Mouse (Mus musculus): Measurements from ENCODE around the gene Gpx4.
"Not testable (repeated sequence)": the region's sequence is repeated elsewhere in the genome, so short reads cannot be mapped to it uniquely, and the experiment has no call there.

Gene Gpx4

GRCm38 (mm10) chr10:80050244-80050643 is 3.3 kb downstream of the Gpx4 start:
- no peak for DNase-seq (ENCODE audit: low read depth, low spot score)

GRCm38 (mm10) chr10:80050885-80051617 is 4.1 kb downstream of the Gpx4 start:
- DNase-seq (ENCODE audit: low read depth, low spot score), result no peak

- no peak for DNase-seq (ENCODE audit: low read depth, low spot score)
These were observed 4.8 kb downstream of the Gpx4 start for GRCm38 (mm10) chr10:80051618-80052373.

- no peak for DNase-seq (ENCODE audit: low read depth, low spot score)
These were observed 5.4 kb downstream of the Gpx4 start for GRCm38 (mm10) chr10:80052374-80052764.

- DNase-seq (ENCODE audit: low read depth, low spot score), result peak; percentile 99
These were observed 6.4 kb downstream of the Gpx4 start for GRCm38 (mm10) chr10:80053259-80053780.

- peak; percentile 41 for DNase-seq (ENCODE audit: low read depth, low spot score)
These were observed 7.2 kb downstream of the Gpx4 start for GRCm38 (mm10) chr10:80053831-80054815.

- not testable (repeated sequence) for DNase-seq (ENCODE audit: low read depth, low spot score)
These were observed 7.9 kb downstream of the Gpx4 start for GRCm38 (mm10) chr10:80054911-80055310.

- DNase-seq (ENCODE audit: low read depth, low spot score), result no peak
These were observed 8.4 kb downstream of the Gpx4 start for GRCm38 (mm10) chr10:80055364-80055763.

- no peak for DNase-seq (ENCODE audit: low read depth, low spot score)
These were observed 8.9 kb downstream of the Gpx4 start for GRCm38 (mm10) chr10:80055891-80056290.

- DNase-seq (ENCODE audit: low read depth, low spot score), result no peak
These were observed 9.5 kb downstream of the Gpx4 start for GRCm38 (mm10) chr10:80056506-80056905.

GRCm38 (mm10) chr10:80056976-80057682 is 10.2 kb downstream of the Gpx4 start:
- DNase-seq (ENCODE audit: low read depth, low spot score), result no peak

GRCm38 (mm10) chr10:80057683-80058326 is 10.8 kb downstream of the Gpx4 start:
- no peak for DNase-seq (ENCODE audit: low read depth, low spot score)

GRCm38 (mm10) chr10:80063104-80063503 is 16.1 kb downstream of the Gpx4 start:
- no peak for DNase-seq (ENCODE audit: low read depth, low spot score)

GRCm38 (mm10) chr10:80063877-80064650 is 17.1 kb downstream of the Gpx4 start:
- no peak for DNase-seq (ENCODE audit: low read depth, low spot score)

GRCm38 (mm10) chr10:80069251-80069650 is 22.3 kb downstream of the Gpx4 start:
- no peak for DNase-seq (ENCODE audit: low read depth, low spot score)

- DNase-seq (ENCODE audit: low read depth, low spot score), result no peak
These were observed 23.0 kb downstream of the Gpx4 start for GRCm38 (mm10) chr10:80069948-80070450.

GRCm38 (mm10) chr10:80070837-80071515 is 24.0 kb downstream of the Gpx4 start:
- no peak for DNase-seq (ENCODE audit: low read depth, low spot score)

GRCm38 (mm10) chr10:80071516-80071900 is 24.5 kb downstream of the Gpx4 start:
- DNase-seq (ENCODE audit: low read depth, low spot score), result no peak
